ENCODE assay signal across 10 mouse cellular contexts in genomic region chr6:24955946-24956585, GRCm38 (mm10). TPM values are rescaled to one million over a fixed set of nuclear protein-coding genes. Genes with fewer than 3 reads are reported as not detected.
DNase-seq lines count a peak whose midpoint lies in the region; ATAC-seq and TF ChIP-seq lines count a peak whose summit lies in the region.
"Had no signal": no experiment of that assay in that cellular context is flagged by ENCODE, and none has a peak within 500 bp of the region (broad histone marks: within the 10 kb centered on the region; RNA-seq: fewer than 3 reads in every experiment).

Gene Tmem229a, minus strand, starts transcription at chr6:24956297.

- peak within 1 kb of the TSS; percentile 51 for H3K9ac ChIP-seq in heart, embryonic 15.5 days
- peak within 1 kb of the TSS; percentile 63 for H3K9ac ChIP-seq in liver, adult 2 months (ENCODE audit: low read depth, low read length)

- no peaks in the 10 kb centered on the region for H3K79me2 ChIP-seq in liver, adult 2 months (ENCODE audit: control insufficient read depth, insufficient read depth, low read length)

- H3K4me3 ChIP-seq in embryonic fibroblast, embryonic 13.5 days (ENCODE audit: insufficient read depth, low read length): peak within 1 kb of the TSS; percentile 36
- peak within 1 kb of the TSS; percentile 62 for H3K4me3 ChIP-seq in heart, embryonic 15.5 days
- H3K4me3 ChIP-seq in liver, adult 2 months (ENCODE audit: insufficient read depth, low read depth, low read length): peak within 1 kb of the TSS; percentile 58

- DNase-seq in urinary bladder, adult 18-20 months (ENCODE audit: low spot score in 2 of 2): peak; percentile 11 to 49
- DNase-seq in urinary bladder, postnatal 10 days (ENCODE audit: low spot score): no peak
- DNase-seq in kidney, postnatal 14 days: peak; percentile 78
- peak; percentile 59 for DNase-seq in liver, adult 2 months (ENCODE audit: extremely low read depth, low read depth, low spot score)
- DNase-seq in ovary, postnatal 14 days (ENCODE audit: low spot score): peak; percentile 8
- no peak for DNase-seq in T-cell, adult 2 months (ENCODE audit: low spot score)

- WGBS in heart, embryonic 15.5 days: under 1% methylated on average over 45 of the region's 46 CpGs
- under 1% methylated on average over 44 of the region's 46 CpGs for WGBS in liver, adult 2 months

- H3K36me3 ChIP-seq in heart, embryonic 15.5 days: no peaks in the 10 kb centered on the region
- H3K36me3 ChIP-seq in liver, adult 2 months (ENCODE audit: control insufficient read depth, insufficient read depth, low read length): no peaks in the 10 kb centered on the region

- peaks cover 28% of the 10 kb centered on the region for H3K27me3 ChIP-seq in heart, embryonic 15.5 days
- H3K27me3 ChIP-seq in liver, adult 2 months (ENCODE audit: control insufficient read depth, insufficient read depth, low read length): 0 out of 2 replicates have a peak, but pooled peaks cover 4% of the 10 kb centered on the region

- TF ChIP-seq CTCF in embryonic fibroblast, embryonic 13.5 days (IDR thresholded peaks at IDR 0.05; ENCODE audit: borderline replicate concordance, insufficient read depth, low read length): no peak
- TF ChIP-seq CTCF in liver, adult 2 months (IDR thresholded peaks at IDR 0.05; ENCODE audit: low read depth, low read length): no peak

- no peaks in the 10 kb centered on the region for H3K4me1 ChIP-seq in embryonic fibroblast, embryonic 13.5 days (ENCODE audit: control insufficient read depth, insufficient read depth, low read length)
- peaks cover 17% of the 10 kb centered on the region for H3K4me1 ChIP-seq in heart, embryonic 15.5 days (replicated peaks)
- peaks cover 2% of the 10 kb centered on the region for H3K4me1 ChIP-seq in liver, adult 2 months (ENCODE audit: control insufficient read depth, insufficient read depth, low read length)

- no peaks in the 10 kb centered on the region for H3K9me3 ChIP-seq in heart, embryonic 15.5 days (replicated peaks)

- no peak for TF ChIP-seq POLR2A in embryonic fibroblast, embryonic 13.5 days (IDR thresholded peaks at IDR 0.05; ENCODE audit: low read depth, low read length)
- TF ChIP-seq POLR2A in liver, adult 2 months (IDR thresholded peaks at IDR 0.05; ENCODE audit: extremely low read depth, insufficient read depth, low read length): no peak

- H3K4me2 ChIP-seq in heart, embryonic 15.5 days: peak within 1 kb of the TSS; percentile 100

- peak; percentile 72 for ATAC-seq in heart, embryonic 15.5 days (replicated peaks; ENCODE audit: insufficient number of reproducible peaks, insufficient read depth, low FRiP score, low read depth)

- H3K27ac ChIP-seq in embryonic fibroblast, embryonic 13.5 days (ENCODE audit: insufficient read depth, low read length): no peak within 1 kb of the TSS
- no peak within 1 kb of the TSS for H3K27ac ChIP-seq in heart, embryonic 15.5 days
- H3K27ac ChIP-seq in liver, adult 2 months (replicated peaks; ENCODE audit: insufficient read depth, low read depth, low read length): no peak within 1 kb of the TSS

RNA-seq across cellular contexts. Expression of gene Tmem229a, which starts in this region (rescaled TPM):
- polyA plus RNA-seq in embryonic fibroblast, embryonic 13.5 days (2011; ENCODE audit: insufficient read length, low read depth, missing spikeins): not detected in 2 replicates
- 0.06 and 0.13 TPM in 2 replicates for polyA plus RNA-seq in heart, embryonic 15.5 days (2015; fragmentation: Nextera tagmentation; extraction: Ambion mirVana)
- 0.60 and 0.65 TPM in 2 replicates for total RNA-seq in liver, adult 2 months (2014; rRNA removed)
- polyA plus RNA-seq in liver, adult 2 months (2012; rRNA removed): 0.11 and 0.12 TPM in 2 replicates
- total RNA-seq: MEL; neutrophil, adult 5-6 weeks had no signal

Comparison
In these comparisons a context has a peak if more than half of its experiments do, and no peak if none do; other contexts are left out.
1. DNase-seq: peak in urinary bladder, adult 18-20 months (2 of 2), kidney, postnatal 14 days (single experiment) and ovary, postnatal 14 days (single experiment); none in urinary bladder, postnatal 10 days (single experiment) and T-cell, adult 2 months (single experiment).
2. Peak in ATAC-seq, H3K4me3 ChIP-seq, H3K9ac ChIP-seq and H3K4me2 ChIP-seq in heart, embryonic 15.5 days; RNA of the gene not detected or under 1 TPM.
3. Peak in DNase-seq, H3K4me3 ChIP-seq and H3K9ac ChIP-seq in liver, adult 2 months; RNA of the gene not detected or under 1 TPM.
4. Peak in every context shown above with its lines, with median percentiles within 50 percentile points of each other: H3K4me3 ChIP-seq.